Mouse (Mus musculus) kidney, adult 2 months (tissue): ENCODE measurements around the gene Mbtd1. TPM values are rescaled to one million over a fixed set of nuclear protein-coding genes. Genes with fewer than 3 reads are reported as not detected.

Experiments
- DNase-seq: peaks from one replicate; pipeline ENCODE4 v3.0.0; 2021
- H3K27ac ChIP-seq: fragments of 200-500 bp; 2 replicates; pipeline ENCODE4 v1.5.1; 2012; ENCODE audit warnings: low read depth, low read length, control low read depth, inconsistent platforms; ENCODE audit not compliant: insufficient read depth
- H3K27me3 ChIP-seq: fragments of 200-500 bp; replicated peaks from 2 replicates; pipeline ENCODE4 v1.6.1; 2012; ENCODE audit warnings: mild to moderate bottlenecking, moderate library complexity, low read length, inconsistent platforms; ENCODE audit not compliant: control insufficient read depth, insufficient read depth
- H3K36me3 ChIP-seq: fragments of 200-500 bp; 2 replicates; pipeline ENCODE4 v1.6.1; 2012; ENCODE audit warnings: mild to moderate bottlenecking, moderate library complexity, low read length, inconsistent platforms; ENCODE audit not compliant: control insufficient read depth, insufficient read depth
- H3K4me1 ChIP-seq: fragments of 200-500 bp; 2 replicates; pipeline ENCODE4 v1.6.1; 2011; ENCODE audit warnings: low read length; ENCODE audit not compliant: control insufficient read depth, insufficient read depth
- H3K4me3 ChIP-seq: fragments of 200-500 bp; 2 replicates; pipeline ENCODE4 v1.5.1; 2011; ENCODE audit warnings: mild to moderate bottlenecking, low read depth, low read length, control low read depth; ENCODE audit not compliant: insufficient read depth
- CTCF ChIP-seq: fragments of 200-500 bp; conservative IDR thresholded peaks from 2 replicates; pipeline ENCODE4 v1.5.1; 2011; ENCODE audit warnings: low read depth, mild to moderate bottlenecking, control low read depth, low read length, moderate library complexity, mixed read lengths; ENCODE audit not compliant: insufficient read depth, insufficient read length
- POLR2A ChIP-seq: fragments of 200-500 bp; IDR thresholded peaks from one replicate; pipeline ENCODE4 v1.6.1; 2011; ENCODE audit warnings: low read depth, low read length, control low read depth
- WGBS: fragments of 180-500 bp; shearing (Covaris S2); methylation state at CpG from one replicate; pipeline ENCODE4 v1.1.7; 2018; 5-methylcytosine and 5-hydroxymethylcytosine counted together
- polyA plus RNA-seq: library from polyadenylated mRNA; depleted of rRNA; stranded (reverse); fragments of >200 nt; gene quantifications from 2 replicates; pipeline ENCODE4 v1.2.3, GENCODE M21; 2012

Gene Mbtd1
- polyA plus RNA-seq, 1 experiment, result 5.1 TPM

DNA sequence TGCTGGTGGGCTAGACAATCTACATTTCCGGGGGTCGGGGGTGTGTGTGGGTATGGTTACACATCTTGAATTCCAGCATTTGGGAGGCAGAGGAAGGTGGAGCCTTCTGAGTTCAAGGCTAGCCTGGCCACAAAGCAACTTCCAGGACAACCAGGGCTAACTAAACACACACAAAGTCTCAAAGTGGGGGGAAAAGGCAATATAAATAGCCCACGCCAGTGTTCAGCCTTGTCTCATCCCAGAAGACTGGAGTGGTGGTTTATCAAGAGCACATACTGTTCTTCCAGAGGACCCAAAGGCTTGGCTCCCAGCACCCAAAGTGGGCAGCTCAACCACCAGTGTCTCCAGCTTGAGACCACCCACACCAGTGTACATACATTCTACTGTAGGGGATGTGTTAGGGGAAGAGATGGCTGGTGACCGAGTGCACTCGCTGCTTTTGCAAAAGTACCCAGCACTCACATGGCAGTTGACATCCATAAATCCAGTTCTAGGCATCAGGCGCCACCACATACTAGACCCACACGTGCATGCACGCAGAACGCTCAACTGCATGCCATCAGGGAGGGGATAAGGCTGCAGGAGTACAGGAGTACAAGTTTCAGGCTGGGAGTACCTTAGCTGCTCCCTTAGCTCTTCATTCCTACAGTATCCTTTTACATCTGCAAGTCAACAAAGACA, 63.4 kb downstream of the Mbtd1 start:
- Histone ChIP-seq H3K4me1 (peaks cover 20% of the 10 kb centered on the region; the same call in 1 of the 2 replicates), H3K27ac (no peak overlapping the region), H3K36me3 (no peaks in the 10 kb centered on the region; the same call in 1 of the 2 replicates), H3K4me3 (no peak overlapping the region), H3K27me3 (no peaks in the 10 kb centered on the region)
- no peak for DNase-seq
- TF ChIP-seq CTCF (no peak), POLR2A (no peak)
- 72% methylated on average over 9 of the region's 9 CpGs for WGBS

DNA sequence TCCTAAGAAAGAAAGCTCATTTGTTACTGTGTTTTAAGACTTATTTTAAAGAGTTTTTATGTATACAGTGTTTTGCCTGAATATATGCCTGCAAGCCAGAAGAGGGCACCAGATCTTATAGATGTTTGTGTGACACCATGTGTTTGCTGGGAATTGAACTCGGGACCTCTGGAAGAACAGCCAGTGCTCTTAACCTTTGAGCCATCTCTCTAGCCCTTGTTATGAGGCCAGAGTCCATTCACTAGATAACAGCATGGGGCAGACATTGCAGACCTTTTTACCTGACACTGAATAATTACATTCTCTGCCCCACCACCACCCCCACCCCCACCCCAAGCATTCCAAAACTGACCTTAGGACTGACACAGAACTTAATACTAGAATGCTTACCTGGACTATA, 64.4 kb downstream of the Mbtd1 start:
- no peaks in the 10 kb centered on the region for H3K27me3 ChIP-seq
- TF ChIP-seq POLR2A (no peak), CTCF (no peak)
- no peak overlapping the region for H3K4me3 ChIP-seq
- H3K36me3 ChIP-seq, result no peaks in the 10 kb centered on the region; the same call in 1 of the 2 replicates
- 39% methylated on average over 1 of the region's 1 CpGs for WGBS
- peak; percentile 76 for DNase-seq
- no peak overlapping the region for H3K27ac ChIP-seq
- H3K4me1 ChIP-seq, result peaks cover 21% of the 10 kb centered on the region; the same call in 1 of the 2 replicates

DNA sequence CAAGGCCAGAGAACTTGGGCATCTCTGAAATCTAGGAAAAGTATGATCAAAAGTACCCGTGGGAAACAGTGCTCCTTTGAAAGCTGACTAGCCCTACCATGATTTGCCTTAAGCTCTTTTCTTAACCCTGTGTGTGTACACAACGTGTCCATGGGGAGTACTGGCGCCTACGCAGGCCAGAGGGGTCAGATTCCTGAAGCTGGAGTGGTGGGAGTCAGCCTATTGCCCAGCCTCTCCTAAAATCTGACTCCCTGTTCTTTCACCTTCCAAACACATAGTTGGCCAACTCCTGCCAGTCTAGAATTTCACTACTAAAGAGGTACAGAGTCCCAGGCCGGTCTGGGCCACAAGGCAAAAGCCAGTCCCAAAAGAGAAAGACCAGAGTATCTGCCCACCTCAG, 66.7 kb downstream of the Mbtd1 start:
- no peaks in the 10 kb centered on the region; the same call in 1 of the 2 replicates for H3K36me3 ChIP-seq
- peak overlapping the region; percentile 82 for H3K27ac ChIP-seq

DNA sequence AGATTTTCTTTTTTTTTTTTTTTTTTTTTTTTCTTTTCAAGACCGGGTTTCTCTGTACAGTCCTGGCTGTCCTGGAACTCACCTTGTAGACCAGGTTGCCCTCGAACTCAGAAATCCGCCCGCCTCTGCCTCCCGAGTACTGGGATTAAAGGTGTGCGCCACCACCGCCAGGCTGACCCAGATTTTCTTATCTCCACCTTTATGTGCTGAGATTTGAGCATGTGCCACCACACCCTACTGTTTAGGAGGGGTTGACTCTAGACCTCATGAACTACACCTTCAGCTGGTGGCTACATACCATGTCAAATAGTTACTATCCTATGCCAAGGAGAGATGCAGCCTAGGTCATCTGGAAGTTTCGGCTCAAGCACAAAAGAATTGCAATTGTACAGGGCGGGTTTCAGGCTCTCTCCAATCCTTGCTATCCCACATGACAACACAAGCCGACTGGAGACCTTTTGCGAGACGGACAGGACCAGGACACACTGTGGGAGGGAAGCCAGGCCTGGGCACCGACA, 69.1 kb downstream of the Mbtd1 start:
- Histone ChIP-seq H3K4me1 (peaks cover 21% of the 10 kb centered on the region; the same call in 1 of the 2 replicates), H3K27me3 (no peaks in the 10 kb centered on the region), H3K27ac (peak overlapping the region; percentile 81), H3K4me3 (peak overlapping the region; percentile 85), H3K36me3 (peaks cover 2% of the 10 kb centered on the region; the same call in 1 of the 2 replicates)
- 25% methylated on average over 13 of the region's 13 CpGs for WGBS
- no peak for TF ChIP-seq CTCF
- TF ChIP-seq POLR2A, result no peak
- DNase-seq, result no peak

More for the DNA sequence above, 66.7 kb downstream of the Mbtd1 start:
- WGBS, result 36% methylated on average over 5 of the region's 5 CpGs
- TF ChIP-seq POLR2A (no peak), CTCF (no peak)
- peaks cover 22% of the 10 kb centered on the region; the same call in 1 of the 2 replicates for H3K4me1 ChIP-seq
- H3K4me3 ChIP-seq, result peak overlapping the region; percentile 17; the same call in 1 of the 2 replicates
- no peaks in the 10 kb centered on the region for H3K27me3 ChIP-seq
- DNase-seq, result no peak

DNA sequence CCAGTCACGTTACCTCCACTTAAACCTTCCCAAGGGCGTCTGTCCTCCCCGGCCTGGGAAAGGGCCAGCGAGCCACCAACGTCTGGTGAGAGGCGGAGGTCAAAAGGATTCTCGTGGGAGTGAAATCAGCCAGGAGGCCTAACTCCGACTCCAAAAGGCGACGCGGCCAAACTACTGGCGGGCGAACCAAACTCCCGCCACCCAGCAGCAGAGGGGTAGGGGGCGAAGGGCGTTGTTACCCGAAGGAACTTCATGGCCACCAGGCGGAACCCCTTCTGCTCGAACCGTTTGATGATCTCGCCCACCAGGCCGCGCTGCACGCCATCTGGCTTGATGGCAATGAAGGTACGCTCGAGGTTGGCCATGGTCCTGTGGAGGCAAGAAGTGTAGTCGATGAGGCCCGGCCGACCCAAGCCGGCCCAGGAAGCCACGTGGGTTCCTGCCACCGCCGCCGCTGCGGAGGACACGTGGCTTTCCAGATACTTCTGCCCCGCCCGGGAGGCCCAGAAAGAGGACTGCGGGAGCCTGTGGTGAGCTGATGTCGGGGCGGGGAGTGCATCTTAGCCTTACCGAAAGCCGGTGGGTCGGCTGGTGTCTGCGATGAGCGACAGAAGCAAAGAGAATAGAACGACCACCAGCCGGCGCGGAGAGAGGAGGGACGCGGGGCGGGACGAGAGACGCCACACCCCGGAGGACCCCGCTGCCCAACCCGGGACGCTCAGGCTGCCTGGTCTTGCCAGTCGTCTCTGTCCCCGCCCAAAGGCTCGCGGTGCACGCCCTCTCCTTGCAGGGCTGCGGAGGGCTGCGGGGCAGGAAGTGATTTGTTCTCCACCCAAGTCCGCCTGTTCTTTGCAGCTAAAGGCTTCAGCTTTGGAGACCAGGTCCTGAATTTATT, 69.9 kb downstream of the Mbtd1 start:
- Histone ChIP-seq H3K4me1 (peaks cover 21% of the 10 kb centered on the region; the same call in 1 of the 2 replicates), H3K4me3 (peak overlapping the region; percentile 85), H3K27me3 (no peaks in the 10 kb centered on the region), H3K36me3 (peaks cover 3% of the 10 kb centered on the region; the same call in 1 of the 2 replicates), H3K27ac (peak overlapping the region; percentile 82)
- under 1% methylated on average over 66 of the region's 67 CpGs for WGBS
- peak; percentile 97 for DNase-seq
- peak; percentile 6 for TF ChIP-seq POLR2A
- TF ChIP-seq CTCF, result no peak

DNA sequence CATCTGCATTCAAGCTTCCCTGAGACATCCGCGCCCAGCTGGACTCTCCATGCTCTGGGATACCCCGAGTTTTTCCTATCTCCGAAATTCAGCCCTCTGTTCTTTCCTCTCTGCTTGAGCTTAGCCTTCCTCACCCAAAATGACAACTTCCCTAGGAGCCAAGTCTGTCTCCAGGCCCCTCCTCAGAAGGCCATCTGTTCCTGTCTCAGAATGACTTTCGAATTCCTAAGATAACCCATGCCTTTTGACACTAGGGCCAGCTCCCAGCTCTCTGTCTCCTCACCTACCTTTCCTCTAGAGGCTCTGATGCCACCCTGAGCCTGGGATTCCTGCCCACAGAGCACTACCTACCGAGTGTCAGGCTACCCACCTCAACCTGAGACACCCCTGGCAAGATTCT, 70.5 kb downstream of the Mbtd1 start, which contains the start of gene Nme2:
TSS of gene Nme2 (minus strand) at position 101 of the 400 bp plus-strand sequence.
- Histone ChIP-seq H3K27me3 (no peaks in the 10 kb centered on the region), H3K27ac (peak within 1 kb of the TSS; percentile 82), H3K36me3 (peaks cover 4% of the 10 kb centered on the region; the same call in 1 of the 2 replicates), H3K4me1 (peaks cover 21% of the 10 kb centered on the region; the same call in 1 of the 2 replicates), H3K4me3 (peak within 1 kb of the TSS; percentile 85)
- TF ChIP-seq POLR2A, result no peak
- no peak for TF ChIP-seq CTCF
- DNase-seq, result no peak
- under 1% methylated on average over 6 of the region's 6 CpGs for WGBS
